Mouse (Mus musculus) liver, embryonic 14.5 days (tissue): ENCODE results near the gene Cebpz. TPM values are rescaled to one million over a fixed set of nuclear protein-coding genes. Genes with fewer than 3 reads are reported as not detected.

Source experiments
- ATAC-seq: fragments of 200-750 bp; cut with Nextera tagmentation; 2 replicates; pipeline ENCODE4 v1.8.0; 2017; ENCODE audit warnings: moderate number of reproducible peaks, mild to moderate bottlenecking, moderate library complexity; ENCODE audit not compliant: insufficient read depth
- DNase-seq, 3 experiments: peaks; one replicate each; pipeline ENCODE4 v3.0.0-alpha.2; 2012 to 2013; ENCODE audit warnings: low read depth in 3 of 3, low spot score in 3 of 3
- H3K27ac ChIP-seq: fragments of 300-500 bp; sonication (generic); 2 replicates; pipeline ENCODE4 v1.5.1; 2014; ENCODE audit warnings: moderate library complexity, mild to moderate bottlenecking, control low read depth, inconsistent platforms
- H3K27me3 ChIP-seq: fragments of 300-500 bp; sonication (generic); 2 replicates; pipeline ENCODE4 v1.6.1; 2014; ENCODE audit warnings: mild to moderate bottlenecking, low read length, moderate library complexity; ENCODE audit not compliant: control insufficient read depth, insufficient read depth
- H3K36me3 ChIP-seq: fragments of 300-500 bp; sonication (generic); replicated peaks from 2 replicates; pipeline ENCODE4 v1.6.1; 2014; ENCODE audit warnings: low read depth; ENCODE audit not compliant: control insufficient read depth, insufficient read depth
- H3K4me1 ChIP-seq, 2 experiments: fragments of 200-500 bp in 1 of 2; fragments of 300-500 bp in 1 of 2; sonication (generic) in 1 of 2; replicated peaks; 2 replicates each; pipeline ENCODE4 v1.6.1; 2012 to 2014; ENCODE audit warnings: antibody characterized with exemption in 1 of 2, inconsistent platforms in 1 of 2, low read length in 1 of 2; ENCODE audit not compliant: control insufficient read depth in 2 of 2, insufficient read depth in 2 of 2
- H3K4me2 ChIP-seq: fragments of 300-500 bp; sonication (generic); 2 replicates; pipeline ENCODE4 v1.6.1; 2014; ENCODE audit warnings: low read depth, mild to moderate bottlenecking, control low read depth, moderate library complexity
- H3K4me3 ChIP-seq, 2 experiments: fragments of 200-500 bp in 1 of 2; fragments of 300-500 bp in 1 of 2; sonication (generic) in 1 of 2; 2 replicates each; pipeline ENCODE4 v1.5.1; 2012 to 2014; ENCODE audit warnings: low read depth in 2 of 2, low read length in 2 of 2, mild to moderate bottlenecking in 2 of 2, control low read depth in 1 of 2, inconsistent platforms in 1 of 2, moderate library complexity in 1 of 2; ENCODE audit not compliant: insufficient read depth in 1 of 2
- H3K9ac ChIP-seq: fragments of 300-500 bp; sonication (generic); replicated peaks from 2 replicates; pipeline ENCODE4 v1.6.1; 2014; ENCODE audit warnings: mild to moderate bottlenecking, control low read depth, moderate library complexity
- H3K9me3 ChIP-seq: fragments of 300-500 bp; sonication (generic); 2 replicates; pipeline ENCODE4 v1.6.1; 2016; ENCODE audit warnings: low read length, mixed read lengths; ENCODE audit not compliant: control insufficient read depth
- CTCF ChIP-seq: IDR thresholded peaks from 2 replicates; pipeline ENCODE4 v1.5.1; 2016; ENCODE audit warnings: antibody characterized with exemption, low read depth, control low read depth
- EP300 ChIP-seq: IDR thresholded peaks from 2 replicates; pipeline ENCODE4 v1.6.1; 2016; ENCODE audit warnings: antibody characterized with exemption, low read depth
- WGBS: fragments of 180-500 bp; shearing (Covaris S2); extraction: QIAGEN DNeasy Blood & Tissue Kit; methylation state at CpG from one replicate; pipeline ENCODE4 v1.1.7; 2014; ENCODE audit not compliant: insufficient replicate concordance; 5-methylcytosine and 5-hydroxymethylcytosine counted together
- polyA plus RNA-seq, 2 experiments: library from polyadenylated mRNA; depleted of rRNA in 1 of 2; stranded (reverse) in 1 of 2; unstranded in 1 of 2; fragments of >200 nt; fragmentation: Nextera tagmentation in 1 of 2; extraction: Ambion mirVana in 1 of 2; gene quantifications; 2 replicates each; pipeline versions ENCODE4 v1.2.1 to v1.2.3; 2012 to 2014

Gene Cebpz
- polyA plus RNA-seq, 2 experiments: 9.3 to 26.5 TPM

DNA sequence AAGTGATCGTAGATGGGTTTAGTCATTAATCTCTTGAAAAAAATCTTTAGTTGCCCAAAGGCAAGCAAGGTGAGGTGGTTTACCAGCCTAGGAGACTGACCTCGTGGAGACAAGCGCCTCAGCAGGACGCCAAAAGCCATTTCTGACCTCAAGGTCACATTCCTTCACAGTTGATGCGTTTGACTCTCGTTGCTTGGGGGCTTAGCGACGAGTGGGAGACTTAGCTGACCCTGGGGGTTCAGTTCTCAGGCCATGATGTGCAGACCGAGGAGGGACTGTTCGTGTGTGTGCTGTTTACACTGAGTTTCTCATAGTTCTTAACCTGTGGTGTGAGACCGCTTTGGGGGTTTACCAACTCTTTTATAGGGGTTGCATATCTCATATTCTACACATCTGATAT lies 5.7 kb upstream of the Cebpz start:
- Histone ChIP-seq H3K27me3 (no peaks in the 10 kb centered on the region), H3K9me3 (no peaks in the 10 kb centered on the region), H3K36me3 (peaks cover 4% of the 10 kb centered on the region), H3K4me3 (no peak overlapping the region), H3K4me1 (peaks cover 3% of the 10 kb centered on the region in 2 experiments; a peak in 3 of 4 replicates), H3K9ac (no peak overlapping the region), H3K4me2 (no peak overlapping the region), H3K27ac (no peak overlapping the region)
- WGBS: 70% methylated on average over 11 of the region's 11 CpGs
- ATAC-seq (no peak), DNase-seq (no peak)
- no peak for TF ChIP-seq EP300
- no peak for TF ChIP-seq CTCF

GRCm38 (mm10) chr17:78938927-78939326 lies 2.1 kb upstream of the Cebpz start:
- Histone ChIP-seq H3K36me3 (peaks cover 15% of the 10 kb centered on the region), H3K9me3 (no peaks in the 10 kb centered on the region), H3K27me3 (no peaks in the 10 kb centered on the region), H3K9ac (no peak overlapping the region), H3K27ac (no peak overlapping the region), H3K4me2 (no peak overlapping the region), H3K4me1 (peaks cover 7 to 10% of the 10 kb centered on the region in 2 experiments), H3K4me3 (no peak overlapping the region)
- DNase-seq (no peak), ATAC-seq (no peak)
- TF ChIP-seq EP300: no peak
- TF ChIP-seq CTCF: no peak
- 67% methylated on average over 4 of the region's 4 CpGs for WGBS

DNA sequence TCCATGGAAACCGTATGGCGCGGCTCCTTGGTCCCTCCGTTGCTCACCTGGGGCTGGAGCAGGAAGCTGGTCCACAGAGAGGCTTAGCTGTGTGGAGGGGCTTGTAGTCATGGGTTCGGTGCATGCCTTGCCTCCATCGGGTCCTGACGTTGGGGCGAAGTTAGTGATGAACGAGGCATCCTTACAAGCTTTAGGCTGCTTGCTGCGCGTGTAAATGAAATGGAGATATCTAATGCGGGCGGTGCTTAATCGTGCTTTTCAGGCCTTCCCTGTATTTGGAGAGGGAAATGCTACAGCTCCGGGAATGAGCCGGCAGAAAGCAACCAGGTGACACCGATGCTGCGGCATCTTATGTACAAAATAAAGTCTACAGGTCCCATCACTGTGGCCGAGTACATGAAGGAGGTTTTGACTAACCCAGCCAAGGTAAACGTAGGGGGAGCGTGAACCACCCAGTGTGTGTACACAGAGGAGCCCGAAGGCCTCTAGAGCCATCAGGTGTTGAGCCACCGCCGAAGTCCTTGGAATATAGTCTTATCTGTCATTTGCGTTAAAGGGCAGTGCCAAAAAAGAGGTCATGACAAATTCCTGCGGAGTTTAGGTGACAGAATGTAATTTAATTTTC lies 475 bp upstream of the Cebpz start:
- H3K27ac ChIP-seq: no peak overlapping the region; the same call in 1 of the 2 replicates
- no peaks in the 10 kb centered on the region for H3K27me3 ChIP-seq
- DNase-seq (no peak), ATAC-seq (peak; percentile 19; the same call in 1 of the 2 replicates)
- peak overlapping the region; percentile 66 for H3K9ac ChIP-seq
- H3K4me3 ChIP-seq: peak overlapping the region; percentile 90 to 97
- TF ChIP-seq CTCF (no peak), EP300 (no peak)
- no peaks in the 10 kb centered on the region for H3K9me3 ChIP-seq
- H3K36me3 ChIP-seq: peaks cover 22% of the 10 kb centered on the region
- peak overlapping the region; percentile 76 for H3K4me2 ChIP-seq
- H3K4me1 ChIP-seq: peaks cover 7 to 12% of the 10 kb centered on the region in 2 experiments
- 7% methylated on average over 26 of the region's 26 CpGs for WGBS

DNA sequence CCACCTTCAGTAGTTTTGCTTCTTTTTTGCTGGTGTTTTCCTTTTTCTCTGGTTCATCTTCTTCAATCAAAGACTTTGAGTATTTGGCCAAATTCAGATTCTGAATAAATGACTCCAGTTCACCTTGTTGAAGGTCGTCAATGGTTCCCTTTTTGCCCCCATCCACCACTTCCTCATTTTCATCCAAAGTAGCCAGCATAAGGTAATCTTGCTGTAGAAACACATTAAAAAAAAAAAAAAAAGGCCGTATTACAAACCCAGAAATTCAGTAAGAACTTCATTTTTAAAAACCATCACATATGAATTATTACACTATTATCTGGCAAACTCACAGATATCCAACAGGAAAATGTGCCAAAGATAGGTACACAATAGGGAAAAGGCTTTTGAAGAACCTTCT lies 1.0 kb downstream of the Cebpz start:
- 31% methylated on average over 2 of the region's 2 CpGs for WGBS
- no peak for DNase-seq
- TF ChIP-seq EP300: no peak
- TF ChIP-seq CTCF: no peak
- ATAC-seq: no peak
- Histone ChIP-seq H3K27me3 (no peaks in the 10 kb centered on the region), H3K4me2 (peak overlapping the region; percentile 76), H3K9ac (peak overlapping the region; percentile 85), H3K4me1 (peaks cover 7 to 12% of the 10 kb centered on the region in 2 experiments), H3K27ac (no peak overlapping the region), H3K9me3 (no peaks in the 10 kb centered on the region), H3K36me3 (peaks cover 36% of the 10 kb centered on the region), H3K4me3 (peak overlapping the region; percentile 90 to 97; a peak in 3 of 4 replicates)

- Histone ChIP-seq H3K9ac (no peak overlapping the region), H3K27ac (no peak overlapping the region)
These were observed 19.2 kb downstream of the Cebpz start for GRCm38 (mm10) chr17:78917696-78918095.

More at GRCm38 (mm10) chr17:78917696-78918095, 19.2 kb downstream of the Cebpz start:
- no peak for ATAC-seq
- Histone ChIP-seq H3K9me3 (no peaks in the 10 kb centered on the region), H3K36me3 (peaks cover 20% of the 10 kb centered on the region), H3K4me3 (no peak overlapping the region; a peak in 1 of 4 replicates), H3K4me2 (peak overlapping the region; percentile 83), H3K27me3 (no peaks in the 10 kb centered on the region), H3K4me1 (peaks cover 8 to 10% of the 10 kb centered on the region in 2 experiments; a peak in 3 of 4 replicates)
- TF ChIP-seq EP300 (no peak), CTCF (no peak)
- 47% methylated on average over 6 of the region's 6 CpGs for WGBS
- no peak for DNase-seq
